Mouse (Mus musculus): ENCODE data around the gene Manf.

DNA sequence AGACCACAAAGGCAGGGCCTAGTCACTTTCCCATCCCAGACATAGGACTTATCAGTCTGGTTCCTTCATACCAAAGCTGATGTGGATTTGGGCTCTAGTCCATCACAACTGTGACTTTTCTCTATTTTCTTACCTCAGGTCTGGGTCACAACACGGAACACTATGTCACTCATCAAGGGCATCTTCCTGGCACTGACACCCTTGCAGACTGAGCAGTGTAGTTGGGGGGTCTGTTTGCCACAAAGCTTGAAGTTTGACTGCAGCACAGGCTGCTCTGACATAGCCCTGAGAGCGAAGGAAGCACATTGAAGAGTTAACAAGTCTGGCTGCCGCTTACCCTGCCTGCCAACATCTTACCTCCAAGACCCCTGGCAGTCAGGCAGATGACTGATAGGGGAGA lies 8.7 kb downstream of the Manf start:
- TF ChIP-seq CTCF (conservative IDR thresholded peaks at IDR 0.05 in 1 of 2, IDR thresholded peaks at IDR 0.05 in 1 of 2; ENCODE audit: low read depth in 2 of 2, low read length in 2 of 2), result no peak
- no peak for TF ChIP-seq RAD21 (IDR thresholded peaks at IDR 0.05; ENCODE audit: low read depth, low read length)
- no peak for TF ChIP-seq POLR2A (IDR thresholded peaks at IDR 0.05; ENCODE audit: low read depth, low read length)
- no peak for TF ChIP-seq SIN3A (IDR thresholded peaks at IDR 0.05; ENCODE audit: low read length)
- no peak for TF ChIP-seq MAFK (IDR thresholded peaks at IDR 0.05; ENCODE audit: insufficient replicate concordance, low read length)
- TF ChIP-seq GABPA (IDR thresholded peaks at IDR 0.05; ENCODE audit: insufficient replicate concordance, low read depth, low read length), result no peak
- TF ChIP-seq MXI1 (IDR thresholded peaks at IDR 0.05; ENCODE audit: low read depth, low read length), result no peak
- no peak for TF ChIP-seq JUND (conservative IDR thresholded peaks at IDR 0.05; ENCODE audit: low read depth, low read length)
- no peak for TF ChIP-seq ZC3H11A (IDR thresholded peaks at IDR 0.05; ENCODE audit: low read depth, low read length)
- TF ChIP-seq ZNF384 (IDR thresholded peaks at IDR 0.05; ENCODE audit: low read depth, low read length), result no peak
- no peak for TF ChIP-seq ZKSCAN1 (IDR thresholded peaks at IDR 0.05; ENCODE audit: borderline replicate concordance, low read depth, low read length)
- TF ChIP-seq MEF2A (IDR thresholded peaks at IDR 0.05; ENCODE audit: borderline replicate concordance, low read depth, low read length), result no peak
- TF ChIP-seq TBP (conservative IDR thresholded peaks at IDR 0.05; ENCODE audit: low read depth, low read length), result no peak

Data from CH12.LX (cell line).